Comparison of ENCODE assay signal across 8 mouse cellular contexts in genomic region chr6:89455523-89456000, GRCm38 (mm10).
DNase-seq lines count a peak whose midpoint lies in the region; ATAC-seq lines count a peak whose summit lies in the region.

No protein-coding gene starts in this region.

- no peak for ATAC-seq in embryonic facial prominence, embryonic 14.5 days (ENCODE audit: low read depth)
- peak; percentile 51; the same call in 1 of the 2 replicates for ATAC-seq in intestine, embryonic 16.5 days
- no peak for ATAC-seq in hindbrain, embryonic 14.5 days (ENCODE audit: low FRiP score)
- ATAC-seq in kidney, embryonic 15.5 days (replicated peaks; ENCODE audit: low FRiP score): no peak; the same call in 1 of the 2 replicates

- H3K27ac ChIP-seq in embryonic facial prominence, embryonic 14.5 days (replicated peaks; ENCODE audit: low read depth, low read length): no peak overlapping the region
- H3K27ac ChIP-seq in embryonic facial prominence, embryonic 10.5 days (replicated peaks): no peak overlapping the region
- H3K27ac ChIP-seq in intestine, embryonic 16.5 days (ENCODE audit: low read length): 0 out of 2 replicates have a peak overlapping the region, but pooled peaks have one; percentile 33
- no peak overlapping the region for H3K27ac ChIP-seq in hindbrain, embryonic 14.5 days
- no peak overlapping the region for H3K27ac ChIP-seq in kidney, embryonic 15.5 days

- no peak overlapping the region for H3K9ac ChIP-seq in embryonic facial prominence, embryonic 14.5 days (ENCODE audit: low read depth, low read length)
- no peak overlapping the region for H3K9ac ChIP-seq in intestine, embryonic 16.5 days (ENCODE audit: low read depth, low read length)
- H3K9ac ChIP-seq in hindbrain, embryonic 14.5 days: no peak overlapping the region
- H3K9ac ChIP-seq in kidney, embryonic 15.5 days: no peak overlapping the region

- WGBS in embryonic facial prominence, embryonic 14.5 days: 59% methylated on average over 4 of the region's 4 CpGs
- 87% methylated on average over 4 of the region's 4 CpGs for WGBS in embryonic facial prominence, embryonic 10.5 days
- WGBS in intestine, embryonic 16.5 days: 89% methylated on average over 4 of the region's 4 CpGs
- WGBS in hindbrain, embryonic 14.5 days: 82% methylated on average over 4 of the region's 4 CpGs
- WGBS in kidney, embryonic 15.5 days: 73% methylated on average over 4 of the region's 4 CpGs

- no peak overlapping the region for H3K4me3 ChIP-seq in embryonic facial prominence, embryonic 14.5 days (ENCODE audit: low read depth, low read length)
- H3K4me3 ChIP-seq in embryonic facial prominence, embryonic 10.5 days: no peak overlapping the region
- no peak overlapping the region for H3K4me3 ChIP-seq in intestine, embryonic 16.5 days (ENCODE audit: low read length)
- no peak overlapping the region for H3K4me3 ChIP-seq in hindbrain, embryonic 14.5 days (replicated peaks; ENCODE audit: low read length)
- no peak overlapping the region for H3K4me3 ChIP-seq in kidney, embryonic 15.5 days (replicated peaks)

- peaks cover 15% of the 10 kb centered on the region; the same call in 1 of the 2 replicates for H3K4me1 ChIP-seq in embryonic facial prominence, embryonic 14.5 days (ENCODE audit: control insufficient read depth, insufficient read depth, low read length)
- peaks cover 33% of the 10 kb centered on the region for H3K4me1 ChIP-seq in embryonic facial prominence, embryonic 10.5 days
- 0 out of 2 replicates have a peak, but pooled peaks cover 10% of the 10 kb centered on the region for H3K4me1 ChIP-seq in intestine, embryonic 16.5 days (ENCODE audit: control insufficient read depth, insufficient read depth, low read length)
- H3K4me1 ChIP-seq in hindbrain, embryonic 14.5 days (replicated peaks; ENCODE audit: control insufficient read depth, insufficient read depth, low read length): no peaks in the 10 kb centered on the region; the same call in 1 of the 2 replicates
- peaks cover 9% of the 10 kb centered on the region; the same call in 1 of the 2 replicates for H3K4me1 ChIP-seq in kidney, embryonic 15.5 days

- peak; percentile 17 for DNase-seq in embryonic facial prominence, embryonic 14.5 days (ENCODE audit: low spot score)
- no peak for DNase-seq in embryonic facial prominence, embryonic 10.5 days (ENCODE audit: low spot score)
- peak; percentile 7 for DNase-seq in urinary bladder, postnatal 10 days (ENCODE audit: low spot score)
- no peak for DNase-seq in urinary bladder, postnatal 25 days (ENCODE audit: low spot score)
- DNase-seq in hindbrain, embryonic 14.5 days (ENCODE audit: low spot score): no peak
- DNase-seq in cerebellum, adult 18-20 months: no peak

- H3K4me2 ChIP-seq in embryonic facial prominence, embryonic 14.5 days (ENCODE audit: low read depth, low read length): no peak overlapping the region
- no peak overlapping the region for H3K4me2 ChIP-seq in intestine, embryonic 16.5 days (ENCODE audit: low read depth, low read length)
- no peak overlapping the region for H3K4me2 ChIP-seq in hindbrain, embryonic 14.5 days (replicated peaks)
- H3K4me2 ChIP-seq in kidney, embryonic 15.5 days: no peak overlapping the region

- no peaks in the 10 kb centered on the region for H3K27me3 ChIP-seq in embryonic facial prominence, embryonic 14.5 days (replicated peaks; ENCODE audit: control insufficient read depth, insufficient read depth, low read length)
- H3K27me3 ChIP-seq in embryonic facial prominence, embryonic 10.5 days (replicated peaks; ENCODE audit: low read depth, poor library complexity, severe bottlenecking): no peaks in the 10 kb centered on the region
- no peaks in the 10 kb centered on the region for H3K27me3 ChIP-seq in intestine, embryonic 16.5 days (replicated peaks; ENCODE audit: control insufficient read depth, insufficient read depth, low read length)
- H3K27me3 ChIP-seq in hindbrain, embryonic 14.5 days (ENCODE audit: control insufficient read depth, insufficient read depth, low read length): no peaks in the 10 kb centered on the region
- H3K27me3 ChIP-seq in kidney, embryonic 15.5 days: no peaks in the 10 kb centered on the region

- H3K9me3 ChIP-seq in embryonic facial prominence, embryonic 14.5 days (ENCODE audit: control insufficient read depth, low read length): no peaks in the 10 kb centered on the region
- H3K9me3 ChIP-seq in embryonic facial prominence, embryonic 10.5 days: no peaks in the 10 kb centered on the region
- H3K9me3 ChIP-seq in intestine, embryonic 16.5 days (ENCODE audit: control insufficient read depth, low read length): no peaks in the 10 kb centered on the region
- H3K9me3 ChIP-seq in hindbrain, embryonic 14.5 days (ENCODE audit: control insufficient read depth, low read length): no peaks in the 10 kb centered on the region
- no peaks in the 10 kb centered on the region for H3K9me3 ChIP-seq in kidney, embryonic 15.5 days (replicated peaks)

- no peaks in the 10 kb centered on the region for H3K36me3 ChIP-seq in embryonic facial prominence, embryonic 14.5 days (ENCODE audit: control insufficient read depth, insufficient read depth, low read length)
- no peaks in the 10 kb centered on the region for H3K36me3 ChIP-seq in embryonic facial prominence, embryonic 10.5 days (replicated peaks)
- H3K36me3 ChIP-seq in intestine, embryonic 16.5 days (ENCODE audit: control insufficient read depth, insufficient read depth, low read length): no peaks in the 10 kb centered on the region
- H3K36me3 ChIP-seq in hindbrain, embryonic 14.5 days (replicated peaks; ENCODE audit: control insufficient read depth, insufficient read depth): no peaks in the 10 kb centered on the region
- no peaks in the 10 kb centered on the region for H3K36me3 ChIP-seq in kidney, embryonic 15.5 days

Comparison
In these comparisons a context has a peak if more than half of its experiments do, and no peak if none do; other contexts are left out.
1. DNase-seq: peak in embryonic facial prominence, embryonic 14.5 days (single experiment) and urinary bladder, postnatal 10 days (single experiment); none in embryonic facial prominence, embryonic 10.5 days (single experiment), urinary bladder, postnatal 25 days (single experiment), hindbrain, embryonic 14.5 days (single experiment) and cerebellum, adult 18-20 months (0 of 2).